Mouse (Mus musculus) intestine, postnatal 0 days (tissue): ENCODE results near the gene Mrps14. TPM values are rescaled to one million over a fixed set of nuclear protein-coding genes. Genes with fewer than 3 reads are reported as not detected.

Experiments used
- ATAC-seq: fragments of 200-750 bp; cut with Nextera tagmentation; 2 replicates; pipeline ENCODE4 v1.8.0; 2017; ENCODE audit warnings: mild to moderate bottlenecking, moderate TSS enrichment, moderate library complexity
- H3K27ac ChIP-seq: fragments of 300-500 bp; sonication (generic); 2 replicates; pipeline ENCODE4 v1.5.1; 2014; ENCODE audit warnings: mild to moderate bottlenecking, low read depth, low read length, moderate library complexity
- H3K27me3 ChIP-seq: fragments of 300-500 bp; sonication (generic); replicated peaks from 2 replicates; pipeline ENCODE4 v1.6.1; 2014; ENCODE audit warnings: low read length, mixed read lengths; ENCODE audit not compliant: control insufficient read depth, insufficient read depth
- H3K36me3 ChIP-seq: fragments of 300-500 bp; sonication (generic); 2 replicates; pipeline ENCODE4 v1.6.1; 2014; ENCODE audit warnings: mild to moderate bottlenecking, moderate library complexity; ENCODE audit not compliant: control insufficient read depth, insufficient read depth
- H3K4me1 ChIP-seq: fragments of 300-500 bp; sonication (generic); replicated peaks from 2 replicates; pipeline ENCODE4 v1.6.1; 2014; ENCODE audit warnings: antibody characterized with exemption, low read length, mixed read lengths; ENCODE audit not compliant: control insufficient read depth, insufficient read depth
- H3K4me2 ChIP-seq: fragments of 300-500 bp; sonication (generic); replicated peaks from 2 replicates; pipeline ENCODE4 v1.6.1; 2014; ENCODE audit warnings: low read depth, mild to moderate bottlenecking, moderate library complexity
- H3K4me3 ChIP-seq: fragments of 300-500 bp; sonication (generic); 2 replicates; pipeline ENCODE4 v1.5.1; 2014; ENCODE audit warnings: low read depth, low read length
- H3K9ac ChIP-seq: fragments of 300-500 bp; sonication (generic); 2 replicates; pipeline ENCODE4 v1.6.1; 2014; ENCODE audit warnings: mild to moderate bottlenecking, low read depth, low read length
- H3K9me3 ChIP-seq: fragments of 300-500 bp; sonication (generic); 2 replicates; pipeline ENCODE4 v1.6.1; 2016; ENCODE audit warnings: mixed run types; ENCODE audit not compliant: control insufficient read depth
- CTCF ChIP-seq: sonication (generic); IDR thresholded peaks from 2 replicates; pipeline ENCODE4 v1.5.1; 2016; ENCODE audit warnings: low read depth, mild to moderate bottlenecking, control low read depth, antibody characterized with exemption, moderate library complexity
- WGBS: fragments of 180-500 bp; shearing (Covaris S2); extraction: QIAGEN DNeasy Blood & Tissue Kit; methylation state at CpG from one replicate; pipeline ENCODE4 v1.1.7; 2014; 5-methylcytosine and 5-hydroxymethylcytosine counted together
- polyA plus RNA-seq: library from polyadenylated mRNA; unstranded; fragments of >200 nt; fragmentation: Nextera tagmentation; extraction: Ambion mirVana; gene quantifications from 2 replicates; pipeline ENCODE4 v1.2.1, GENCODE M21; 2015

Gene Mrps14
- polyA plus RNA-seq, 1 experiment from 2014 or later: 233 TPM

DNA sequence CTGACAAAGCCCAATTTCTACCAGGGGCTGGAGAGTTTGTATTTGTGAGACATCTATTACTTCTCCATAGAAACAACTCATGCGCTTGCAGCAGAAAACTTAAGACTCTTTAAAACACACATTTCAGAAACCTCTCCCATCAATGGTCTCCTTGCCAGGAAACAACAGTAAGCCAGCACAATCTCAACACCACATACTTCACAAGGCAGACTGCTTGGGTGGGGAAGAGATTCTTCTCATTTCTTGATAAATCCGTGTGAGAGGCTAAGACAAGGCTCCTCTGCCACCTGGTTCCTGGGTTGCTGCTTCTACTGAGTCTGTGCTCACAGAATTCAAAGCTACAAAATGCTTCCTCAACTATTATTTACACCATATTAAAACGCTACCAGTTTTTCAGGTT is 54.8 kb downstream of the Mrps14 start:
- no peak overlapping the region for H3K4me2 ChIP-seq
- H3K9ac ChIP-seq: no peak overlapping the region
- H3K4me3 ChIP-seq: no peak overlapping the region
- no peak overlapping the region for H3K27ac ChIP-seq
- no peaks in the 10 kb centered on the region for H3K9me3 ChIP-seq
- no peaks in the 10 kb centered on the region for H3K36me3 ChIP-seq
- WGBS: 66% methylated on average over 3 of the region's 3 CpGs
- no peak for TF ChIP-seq CTCF
- H3K27me3 ChIP-seq: no peaks in the 10 kb centered on the region
- no peak for ATAC-seq
- no peaks in the 10 kb centered on the region for H3K4me1 ChIP-seq

- no peaks in the 10 kb centered on the region for H3K9me3 ChIP-seq
- no peaks in the 10 kb centered on the region for H3K4me1 ChIP-seq
- H3K27ac ChIP-seq: no peak overlapping the region
- H3K36me3 ChIP-seq: no peaks in the 10 kb centered on the region
- no peak overlapping the region for H3K4me2 ChIP-seq
- TF ChIP-seq CTCF: no peak
- no peak overlapping the region for H3K4me3 ChIP-seq
- no peaks in the 10 kb centered on the region for H3K27me3 ChIP-seq
- H3K9ac ChIP-seq: no peak overlapping the region
- 70% methylated on average over 4 of the region's 4 CpGs for WGBS
- ATAC-seq: no peak
These were observed 55.8 kb downstream of the Mrps14 start for GRCm38 (mm10) chr1:160250782-160251181.

GRCm38 (mm10) chr1:160251388-160252007 is 56.5 kb downstream of the Mrps14 start:
- H3K4me1 ChIP-seq: no peaks in the 10 kb centered on the region
- no peak for ATAC-seq
- H3K27me3 ChIP-seq: no peaks in the 10 kb centered on the region
- no peak overlapping the region for H3K4me3 ChIP-seq
- no peaks in the 10 kb centered on the region for H3K36me3 ChIP-seq
- no peak overlapping the region for H3K27ac ChIP-seq
- H3K9me3 ChIP-seq: no peaks in the 10 kb centered on the region
- 71% methylated on average over 5 of the region's 5 CpGs for WGBS
- TF ChIP-seq CTCF: no peak
- H3K9ac ChIP-seq: no peak overlapping the region
- H3K4me2 ChIP-seq: no peak overlapping the region

Other genes with a start within 250 kb of the Mrps14 start
- gene 4930523C07Rik, start 150.8 kb upstream of the Mrps14 start, polyA plus RNA-seq: 9.6 and 13.4 TPM in 2 replicates
- gene Tnn, start 41.6 kb upstream of the Mrps14 start, polyA plus RNA-seq: 1.9 and 2.0 TPM in 2 replicates
- 98.0 and 104 TPM in 2 replicates for gene Cacybp, start 17.7 kb downstream of the Mrps14 start, polyA plus RNA-seq